Mouse (Mus musculus) liver, adult 10 weeks (tissue): Measurements from ENCODE around the gene Nphp1. TPM values are rescaled to one million over a fixed set of nuclear protein-coding genes. Genes with fewer than 3 reads are reported as not detected.

ENCODE experiments used
- polyA plus RNA-seq: library from polyadenylated mRNA; stranded (reverse); fragments of 350-450 nt; fragmentation: Illumina TruSeq; extraction: RNeasy Lipid Tissue Mini Kit (QIAGEN cat#74804); gene quantifications from one replicate; pipeline ENCODE4 v1.2.3, GENCODE M21; 2014; ENCODE audit warnings: low read depth, low replicate concordance

Gene Nphp1
- 2.1 TPM for polyA plus RNA-seq

GRCm38 (mm10) chr2:127788440-127789116 lies at the start of gene Nphp1:
Nphp1 (minus strand) TSS chr2:127788897.

GRCm38 (mm10) chr2:127831401-127832102 lies 42.9 kb upstream of the Nphp1 start, which contains the start of gene Bub1:
Bub1 (minus strand) TSS chr2:127831865.

GRCm38 (mm10) chr2:127791919-127792603 lies 3.4 kb upstream of the Nphp1 start, which contains the start of gene Mtln:
Mtln (minus strand) TSS chr2:127792488.

GRCm38 (mm10) chr2:127729671-127730070 lies 59.0 kb downstream of the Nphp1 start, which contains the start of gene Mall:
Mall (minus strand) TSS chr2:127729932.

Other genes starting within 250 kb of the Nphp1 start
- gene Prom2, start 247.4 kb downstream of the Nphp1 start, polyA plus RNA-seq = not detected
- gene Zfp661, start 201.8 kb downstream of the Nphp1 start, polyA plus RNA-seq = 3.2 TPM
- gene Mrps5, start 201.7 kb downstream of the Nphp1 start, polyA plus RNA-seq = 19.1 TPM
- gene Mal, start 132.2 kb downstream of the Nphp1 start, polyA plus RNA-seq = 0.61 TPM
- gene Mall, start 59.0 kb downstream of the Nphp1 start, polyA plus RNA-seq = not detected
- gene Mtln, start 3.6 kb upstream of the Nphp1 start, polyA plus RNA-seq = 20.9 TPM
- gene Bub1, start 43.0 kb upstream of the Nphp1 start, polyA plus RNA-seq = not detected
- not detected for gene Acoxl, start 50.0 kb upstream of the Nphp1 start, polyA plus RNA-seq